Comparison of ENCODE assay signal across 11 mouse cellular contexts in the genomic region with DNA sequence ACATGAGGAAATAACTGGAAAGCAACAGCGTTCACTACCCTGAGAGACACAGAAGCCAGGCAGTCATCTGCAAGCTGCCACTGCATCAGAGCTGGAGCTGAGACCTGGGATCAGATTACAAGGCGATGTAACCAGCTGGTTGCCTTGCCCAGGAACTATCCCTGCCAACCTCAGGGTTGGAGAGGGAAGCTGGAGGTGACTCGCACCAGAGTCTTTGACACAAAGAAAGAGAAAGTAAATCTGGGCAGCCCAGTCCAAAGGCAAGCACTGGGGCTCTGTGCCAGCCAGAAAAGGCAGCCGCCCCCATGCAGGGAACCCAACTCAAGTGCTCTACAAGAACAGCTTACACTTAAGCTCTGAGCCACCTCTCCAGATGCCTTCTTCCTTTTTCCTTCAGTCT. TPM values are rescaled to one million over a fixed set of nuclear protein-coding genes. Genes with fewer than 3 reads are reported as not detected.
DNase-seq lines count a peak whose midpoint lies in the region; ATAC-seq and TF ChIP-seq lines count a peak whose summit lies in the region.
"Had no signal": no experiment of that assay in that cellular context is flagged by ENCODE, and none has a peak within 500 bp of the region (broad histone marks: within the 10 kb centered on the region; RNA-seq: fewer than 3 reads in every experiment).

No protein-coding gene starts in this region.

- no peak overlapping the region for H3K9ac ChIP-seq in heart, embryonic 11.5 days (ENCODE audit: low read depth, low read length)
- H3K9ac ChIP-seq: limb, embryonic 15.5 days had no signal

- no peaks in the 10 kb centered on the region for H3K9me3 ChIP-seq in heart, embryonic 11.5 days (replicated peaks; ENCODE audit: control insufficient read depth, low read length)
- H3K9me3 ChIP-seq: limb, embryonic 15.5 days had no signal

- WGBS in heart, embryonic 11.5 days (ENCODE audit: insufficient replicate concordance): 12% methylated on average over 4 of the region's 4 CpGs
- 24% methylated on average over 4 of the region's 4 CpGs for WGBS in lung, adult 2 months

- no peak overlapping the region for H3K4me3 ChIP-seq in heart, embryonic 11.5 days (ENCODE audit: low read depth, low read length)
- no peak overlapping the region for H3K4me3 ChIP-seq in lung, adult 2 months (replicated peaks; ENCODE audit: extremely low read depth, low read depth, low read length)
- H3K4me3 ChIP-seq: limb, embryonic 15.5 days had no signal

- H3K27me3 ChIP-seq in heart, embryonic 11.5 days (ENCODE audit: control insufficient read depth, insufficient read depth, low read length): no peaks in the 10 kb centered on the region
- H3K27me3 ChIP-seq: limb, embryonic 15.5 days had no signal

- TF ChIP-seq POLR2A in lung, adult 2 months (IDR thresholded peaks at IDR 0.05; ENCODE audit: borderline replicate concordance, extremely low read depth, low read depth, low read length): no peak

- DNase-seq in heart, adult 9 months (ENCODE audit: low spot score in 2 of 2): no peak
- peak; percentile 43 for DNase-seq in 3134 (ENCODE audit: extremely low read depth, insufficient read length, low spot score)
- DNase-seq in Muller cell, postnatal 12 days (ENCODE audit: inconsistent ontology term): peak; percentile 70
- peak; percentile 30 for DNase-seq in lung, adult 2 months
- no peak for DNase-seq in spleen, postnatal 10 days (ENCODE audit: low spot score in 2 of 2)
- no peak for DNase-seq in testis, postnatal 10 days (ENCODE audit: low spot score)
- DNase-seq: retina, postnatal 1 day; thymus, postnatal 14 days had no signal

- no peaks in the 10 kb centered on the region for H3K36me3 ChIP-seq in heart, embryonic 11.5 days (ENCODE audit: control insufficient read depth, insufficient read depth, low read length)
- H3K36me3 ChIP-seq: limb, embryonic 15.5 days had no signal

- 0 out of 2 replicates have a peak, but pooled peaks have one; percentile 37 for ATAC-seq in heart, embryonic 11.5 days (replicated peaks; ENCODE audit: insufficient number of reproducible peaks, low FRiP score, low TSS enrichment)
- ATAC-seq: inflammation-experienced regulatory T-cells, adult 6 months had no signal

- peak overlapping the region; percentile 41 for H3K4me2 ChIP-seq in heart, embryonic 11.5 days
- H3K4me2 ChIP-seq: limb, embryonic 15.5 days had no signal

- TF ChIP-seq CTCF in lung, adult 2 months (IDR thresholded peaks at IDR 0.05; ENCODE audit: insufficient read depth, low read length): no peak

- peaks cover 12% of the 10 kb centered on the region for H3K4me1 ChIP-seq in heart, embryonic 11.5 days (ENCODE audit: control insufficient read depth, insufficient read depth, low read length)
- H3K4me1 ChIP-seq in lung, adult 2 months (ENCODE audit: control insufficient read depth, insufficient read depth, low read length): peaks cover 3% of the 10 kb centered on the region; the same call in 1 of the 2 replicates

- H3K27ac ChIP-seq in heart, embryonic 11.5 days (ENCODE audit: low read depth, low read length): no peak overlapping the region
- H3K27ac ChIP-seq: limb, embryonic 15.5 days had no signal

RNA-seq across cellular contexts. Expression of a gene that starts 7.8 kb away (rescaled TPM):
- 0.56 and 0.89 TPM in 2 replicates for polyA plus RNA-seq in heart, embryonic 11.5 days (2014; fragmentation: Nextera tagmentation; extraction: Ambion mirVana)
- polyA plus RNA-seq in lung, adult 2 months (2012; rRNA removed): 0.41 and 0.54 TPM in 2 replicates

Comparison
In these comparisons a context has a peak if more than half of its experiments do, and no peak if none do; other contexts are left out.
1. DNase-seq: peak in 3134 (single experiment), Muller cell, postnatal 12 days (single experiment) and lung, adult 2 months (single experiment); none in heart, adult 9 months (0 of 2), spleen, postnatal 10 days (0 of 2) and testis, postnatal 10 days (single experiment).